Mouse (Mus musculus): ENCODE measurements around the gene C130032M10Rik. TPM values are rescaled to one million over a fixed set of nuclear protein-coding genes. Genes with fewer than 3 reads are reported as not detected.

The C130032M10Rik gene
- polyA plus RNA-seq, 1 experiment: not detected

- TF ChIP-seq MYOD1 (IDR thresholded peaks at IDR 0.05; ENCODE audit: control insufficient read depth, insufficient read length, low read depth): no peak
- no peak for TF ChIP-seq USF1 (IDR thresholded peaks at IDR 0.05; ENCODE audit: low read depth)
- no peak for TF ChIP-seq CTCF (IDR thresholded peaks at IDR 0.05; ENCODE audit: control insufficient read depth, insufficient read depth, insufficient read length)
- H3ac ChIP-seq (ENCODE audit: control insufficient read depth, insufficient read length, low read depth): no peak overlapping the region
- no peaks in the 10 kb centered on the region for H3K27me3 ChIP-seq (ENCODE audit: control insufficient read depth, insufficient read depth, insufficient read length)
- H3K79me3 ChIP-seq (ENCODE audit: low read depth): no peaks in the 10 kb centered on the region
- H3K4me3 ChIP-seq (ENCODE audit: insufficient read depth, poor library complexity, severe bottlenecking): no peak overlapping the region
- no peaks in the 10 kb centered on the region for H3K36me3 ChIP-seq (ENCODE audit: control insufficient read depth, insufficient read depth)
- H3K79me2 ChIP-seq (ENCODE audit: control insufficient read depth, insufficient read depth): no peaks in the 10 kb centered on the region
Observed at GRCm38 (mm10) chr9:114546765-114547164, 31.3 kb downstream of the C130032M10Rik start.

- no peaks in the 10 kb centered on the region for H3K79me2 ChIP-seq (ENCODE audit: control insufficient read depth, insufficient read depth)
- H3K79me3 ChIP-seq (ENCODE audit: low read depth): no peaks in the 10 kb centered on the region
- no peaks in the 10 kb centered on the region for H3K27me3 ChIP-seq (ENCODE audit: control insufficient read depth, insufficient read depth, insufficient read length)
- H3ac ChIP-seq (ENCODE audit: control insufficient read depth, insufficient read length, low read depth): no peak overlapping the region
- H3K4me3 ChIP-seq (ENCODE audit: insufficient read depth, poor library complexity, severe bottlenecking): no peak overlapping the region
- no peaks in the 10 kb centered on the region for H3K36me3 ChIP-seq (ENCODE audit: control insufficient read depth, insufficient read depth)
- no peak for TF ChIP-seq CTCF (IDR thresholded peaks at IDR 0.05; ENCODE audit: control insufficient read depth, insufficient read depth, insufficient read length)
- TF ChIP-seq MYOD1 (IDR thresholded peaks at IDR 0.05; ENCODE audit: control insufficient read depth, insufficient read length, low read depth): no peak
- no peak for TF ChIP-seq MYOG (IDR thresholded peaks at IDR 0.05; ENCODE audit: control insufficient read depth, extremely low read depth, insufficient read length)
- no peak for TF ChIP-seq MAX (IDR thresholded peaks at IDR 0.05)
- TF ChIP-seq FOSL1 (IDR thresholded peaks at IDR 0.05; ENCODE audit: insufficient read depth, low read length, poor library complexity, severe bottlenecking): no peak
- TF ChIP-seq USF1 (IDR thresholded peaks at IDR 0.05; ENCODE audit: low read depth): no peak
- no peak for TF ChIP-seq CEBPB (IDR thresholded peaks at IDR 0.05; ENCODE audit: low read depth)
Observed at GRCm38 (mm10) chr9:114547643-114548077, 32.2 kb downstream of the C130032M10Rik start.

- Histone ChIP-seq H3K4me3 (ENCODE audit: insufficient read depth, poor library complexity, severe bottlenecking) (no peak overlapping the region), H3K36me3 (ENCODE audit: control insufficient read depth, insufficient read depth) (no peaks in the 10 kb centered on the region), H3K79me2 (ENCODE audit: control insufficient read depth, insufficient read depth) (no peaks in the 10 kb centered on the region), H3K27me3 (ENCODE audit: control insufficient read depth, insufficient read depth, insufficient read length) (no peaks in the 10 kb centered on the region), H3ac (ENCODE audit: control insufficient read depth, insufficient read length, low read depth) (no peak overlapping the region), H3K79me3 (ENCODE audit: low read depth) (no peaks in the 10 kb centered on the region)
- TF ChIP-seq MAX (IDR thresholded peaks at IDR 0.05): no peak
- no peak for TF ChIP-seq CEBPB (IDR thresholded peaks at IDR 0.05; ENCODE audit: low read depth)
- no peak for TF ChIP-seq MYOD1 (IDR thresholded peaks at IDR 0.05; ENCODE audit: control insufficient read depth, insufficient read length, low read depth)
- no peak for TF ChIP-seq FOSL1 (IDR thresholded peaks at IDR 0.05; ENCODE audit: insufficient read depth, low read length, poor library complexity, severe bottlenecking)
- TF ChIP-seq MYOG (IDR thresholded peaks at IDR 0.05; ENCODE audit: control insufficient read depth, extremely low read depth, insufficient read length): no peak
- TF ChIP-seq CTCF (IDR thresholded peaks at IDR 0.05; ENCODE audit: control insufficient read depth, insufficient read depth, insufficient read length): no peak
- no peak for TF ChIP-seq USF1 (IDR thresholded peaks at IDR 0.05; ENCODE audit: low read depth)
Observed at GRCm38 (mm10) chr9:114548496-114548895, 33.0 kb downstream of the C130032M10Rik start.

GRCm38 (mm10) chr9:114549117-114549516 lies 33.6 kb downstream of the C130032M10Rik start:
- Histone ChIP-seq H3K4me3 (ENCODE audit: insufficient read depth, poor library complexity, severe bottlenecking) (no peak overlapping the region), H3K79me2 (ENCODE audit: control insufficient read depth, insufficient read depth) (no peaks in the 10 kb centered on the region), H3ac (ENCODE audit: control insufficient read depth, insufficient read length, low read depth) (no peak overlapping the region), H3K27me3 (ENCODE audit: control insufficient read depth, insufficient read depth, insufficient read length) (no peaks in the 10 kb centered on the region), H3K36me3 (ENCODE audit: control insufficient read depth, insufficient read depth) (no peaks in the 10 kb centered on the region), H3K79me3 (ENCODE audit: low read depth) (no peaks in the 10 kb centered on the region)
- TF ChIP-seq MAX (IDR thresholded peaks at IDR 0.05) (no peak), MYOD1 (IDR thresholded peaks at IDR 0.05; ENCODE audit: control insufficient read depth, insufficient read length, low read depth) (no peak)

- H3K79me3 ChIP-seq (ENCODE audit: low read depth): no peaks in the 10 kb centered on the region
- H3ac ChIP-seq (ENCODE audit: control insufficient read depth, insufficient read length, low read depth): no peak overlapping the region
- no peak for TF ChIP-seq CTCF (IDR thresholded peaks at IDR 0.05; ENCODE audit: control insufficient read depth, insufficient read depth, insufficient read length)
- no peak for TF ChIP-seq MYOD1 (IDR thresholded peaks at IDR 0.05; ENCODE audit: control insufficient read depth, insufficient read length, low read depth)
- TF ChIP-seq CEBPB (IDR thresholded peaks at IDR 0.05; ENCODE audit: low read depth): no peak
- TF ChIP-seq MAX (IDR thresholded peaks at IDR 0.05): no peak
- no peak for TF ChIP-seq MYOG (IDR thresholded peaks at IDR 0.05; ENCODE audit: control insufficient read depth, extremely low read depth, insufficient read length)
- TF ChIP-seq USF1 (IDR thresholded peaks at IDR 0.05; ENCODE audit: low read depth): no peak
- TF ChIP-seq FOSL1 (IDR thresholded peaks at IDR 0.05; ENCODE audit: insufficient read depth, low read length, poor library complexity, severe bottlenecking): no peak
- no peaks in the 10 kb centered on the region for H3K27me3 ChIP-seq (ENCODE audit: control insufficient read depth, insufficient read depth, insufficient read length)
- H3K36me3 ChIP-seq (ENCODE audit: control insufficient read depth, insufficient read depth): no peaks in the 10 kb centered on the region
- H3K4me3 ChIP-seq (ENCODE audit: insufficient read depth, poor library complexity, severe bottlenecking): no peak overlapping the region
- no peaks in the 10 kb centered on the region for H3K79me2 ChIP-seq (ENCODE audit: control insufficient read depth, insufficient read depth)
Observed at GRCm38 (mm10) chr9:114550033-114550432, 34.5 kb downstream of the C130032M10Rik start.

GRCm38 (mm10) chr9:114553828-114554227 lies 38.3 kb downstream of the C130032M10Rik start:
- no peak overlapping the region for H3K4me3 ChIP-seq (ENCODE audit: insufficient read depth, poor library complexity, severe bottlenecking)
- H3ac ChIP-seq (ENCODE audit: control insufficient read depth, insufficient read length, low read depth): no peak overlapping the region
- no peaks in the 10 kb centered on the region for H3K36me3 ChIP-seq (ENCODE audit: control insufficient read depth, insufficient read depth)
- H3K27me3 ChIP-seq (ENCODE audit: control insufficient read depth, insufficient read depth, insufficient read length): peaks cover 12% of the 10 kb centered on the region
- TF ChIP-seq USF1 (IDR thresholded peaks at IDR 0.05; ENCODE audit: low read depth) (no peak), CEBPB (IDR thresholded peaks at IDR 0.05; ENCODE audit: low read depth) (no peak), FOSL1 (IDR thresholded peaks at IDR 0.05; ENCODE audit: insufficient read depth, low read length, poor library complexity, severe bottlenecking) (no peak), MYOG (IDR thresholded peaks at IDR 0.05; ENCODE audit: control insufficient read depth, extremely low read depth, insufficient read length) (no peak), MYOD1 (IDR thresholded peaks at IDR 0.05; ENCODE audit: control insufficient read depth, insufficient read length, low read depth) (no peak), MAX (IDR thresholded peaks at IDR 0.05) (no peak), CTCF (IDR thresholded peaks at IDR 0.05; ENCODE audit: control insufficient read depth, insufficient read depth, insufficient read length) (no peak)
- no peaks in the 10 kb centered on the region for H3K79me3 ChIP-seq (ENCODE audit: low read depth)
- no peaks in the 10 kb centered on the region for H3K79me2 ChIP-seq (ENCODE audit: control insufficient read depth, insufficient read depth)
